Mouse (Mus musculus): ENCODE data around the gene Ubqlnl.

DNA sequence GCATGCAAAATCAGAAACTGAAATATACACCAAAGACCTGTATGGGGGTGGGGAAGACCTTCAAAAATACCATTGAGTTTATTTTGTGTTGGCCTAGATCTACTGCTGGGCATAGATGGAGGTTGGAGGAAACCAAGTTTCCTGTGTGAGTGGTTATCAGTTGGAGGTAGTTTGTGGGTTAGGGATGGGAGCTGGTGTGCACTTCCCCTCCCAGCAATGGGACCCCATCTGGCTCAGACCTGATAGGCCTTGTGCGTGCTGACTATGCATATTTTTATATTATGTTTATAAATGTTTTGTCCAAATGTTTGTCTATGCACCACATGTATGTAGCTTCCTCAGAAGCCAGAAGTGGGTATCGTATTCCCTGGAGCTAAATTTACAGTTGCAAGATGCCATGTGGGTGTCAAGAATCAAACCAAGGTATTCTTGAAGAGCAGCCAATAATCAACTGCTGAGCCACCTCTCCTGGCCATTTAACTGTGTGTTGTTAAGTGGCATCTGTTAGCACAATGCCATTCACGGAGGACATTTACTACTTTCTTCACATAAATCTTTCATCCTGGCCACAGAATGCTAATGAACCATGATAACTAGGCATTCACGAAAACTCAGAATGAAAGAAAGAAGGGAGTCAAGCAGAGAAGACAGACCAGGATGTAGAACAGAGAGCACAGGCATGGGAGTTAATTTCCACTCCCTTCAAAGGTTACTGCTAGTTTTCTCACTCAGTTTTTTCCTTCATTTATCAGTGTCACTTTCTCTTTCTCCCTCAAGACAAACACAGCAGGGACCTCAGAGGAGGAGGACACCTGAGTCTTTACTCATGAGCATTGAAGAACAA is 46.2 kb downstream of the Ubqlnl start:
- TF ChIP-seq CTCF (IDR thresholded peaks at IDR 0.05; ENCODE audit: borderline replicate concordance, insufficient read depth, low read depth, low read length) = no peak
- no peak for TF ChIP-seq POLR2A (IDR thresholded peaks at IDR 0.05; ENCODE audit: borderline replicate concordance, insufficient read depth, low read length)
